Mouse (Mus musculus): ENCODE results near the gene Oas1a. TPM values are rescaled to one million over a fixed set of nuclear protein-coding genes. Genes with fewer than 3 reads are reported as not detected.

Gene Oas1a
- polyA plus RNA-seq, 1 experiment from 2014 or later, result 0.96 TPM

Small RNA genes within 50 kb of the gene (microRNA-seq; reads per million reads assigned to microRNA genes)
- not detected for gene Gm22907

Other genes starting within 250 kb of the Oas1a start
- gene Dtx1, start 195.6 kb downstream of the Oas1a start, polyA plus RNA-seq (2016; fragmentation: Nextera tagmentation; extraction: Ambion mirVana), result 0.24 and 0.28 TPM in 2 replicates
- 0.08 and 0.11 TPM in 2 replicates for gene Oas2, start 157.7 kb downstream of the Oas1a start, polyA plus RNA-seq (2016; fragmentation: Nextera tagmentation; extraction: Ambion mirVana)
- gene Oas3, start 129.9 kb downstream of the Oas1a start, polyA plus RNA-seq (2016; fragmentation: Nextera tagmentation; extraction: Ambion mirVana), result 0.33 and 0.36 TPM in 2 replicates
- not detected in 2 replicates for gene Oas1e, start 112.0 kb downstream of the Oas1a start, polyA plus RNA-seq (2016; fragmentation: Nextera tagmentation; extraction: Ambion mirVana)
- 0.19 and 0.63 TPM in 2 replicates for gene Oas1c, start 95.0 kb downstream of the Oas1a start, polyA plus RNA-seq (2016; fragmentation: Nextera tagmentation; extraction: Ambion mirVana)
- not detected in 2 replicates for gene Oas1f, start 60.2 kb downstream of the Oas1a start, polyA plus RNA-seq (2016; fragmentation: Nextera tagmentation; extraction: Ambion mirVana)
- not detected in 2 replicates for gene Oas1h, start 46.1 kb downstream of the Oas1a start, polyA plus RNA-seq (2016; fragmentation: Nextera tagmentation; extraction: Ambion mirVana)
- not detected in 2 replicates for gene Oas1g, start 19.9 kb downstream of the Oas1a start, polyA plus RNA-seq (2016; fragmentation: Nextera tagmentation; extraction: Ambion mirVana)
- gene Oas1d, start 7.0 kb upstream of the Oas1a start, polyA plus RNA-seq (2016; fragmentation: Nextera tagmentation; extraction: Ambion mirVana), result not detected in 2 replicates
- not detected in 2 replicates for gene Rph3a, start 102.6 kb upstream of the Oas1a start, polyA plus RNA-seq (2016; fragmentation: Nextera tagmentation; extraction: Ambion mirVana)